Mouse (Mus musculus) kidney, postnatal 0 days (tissue): Measurements from ENCODE around the gene Gm28372. TPM values are rescaled to one million over a fixed set of nuclear protein-coding genes. Genes with fewer than 3 reads are reported as not detected.
A peak's percentile ranks its signal among the peaks of the same experiment; 100 is the strongest.

Experiments
- ATAC-seq: fragments of 200-750 bp; cut with Nextera tagmentation; replicated peaks from 2 replicates; pipeline ENCODE4 v1.8.0; 2017; ENCODE audit warnings: low read depth, moderate number of reproducible peaks, moderate TSS enrichment, moderate library complexity; ENCODE audit not compliant: low FRiP score
- DNase-seq: peaks from one replicate; pipeline ENCODE4 v3.0.0-alpha.2; 2016; ENCODE audit warnings: low spot score
- H3K27ac ChIP-seq: fragments of 300-500 bp; sonication (generic); 2 replicates; pipeline ENCODE4 v1.5.1; 2014; ENCODE audit warnings: mild to moderate bottlenecking
- H3K27me3 ChIP-seq: fragments of 300-500 bp; sonication (generic); 2 replicates; pipeline ENCODE4 v1.6.1; 2014; ENCODE audit warnings: low read length, mixed read lengths; ENCODE audit not compliant: insufficient read depth
- H3K36me3 ChIP-seq: fragments of 300-500 bp; sonication (generic); 2 replicates; pipeline ENCODE4 v1.6.1; 2014; ENCODE audit warnings: low read length, mixed read lengths; ENCODE audit not compliant: insufficient read depth
- H3K4me1 ChIP-seq: fragments of 300-500 bp; sonication (generic); replicated peaks from 2 replicates; pipeline ENCODE4 v1.6.1; 2014; ENCODE audit warnings: antibody characterized with exemption, low read length, mixed read lengths; ENCODE audit not compliant: insufficient read depth
- H3K4me2 ChIP-seq: fragments of 300-500 bp; sonication (generic); 2 replicates; pipeline ENCODE4 v1.6.1; 2014; ENCODE audit warnings: mild to moderate bottlenecking, low read length, moderate library complexity, mixed read lengths
- H3K4me3 ChIP-seq: fragments of 300-500 bp; sonication (generic); replicated peaks from 2 replicates; pipeline ENCODE4 v1.5.1; 2014; ENCODE audit warnings: low read depth, low read length
- H3K9ac ChIP-seq: fragments of 300-500 bp; sonication (generic); 2 replicates; pipeline ENCODE4 v1.6.1; 2014; ENCODE audit warnings: low read depth, low read length
- H3K9me3 ChIP-seq: fragments of 300-500 bp; sonication (generic); replicated peaks from 2 replicates; pipeline ENCODE4 v1.6.1; 2016; ENCODE audit warnings: low read length, inconsistent platforms, mixed read lengths
- CTCF ChIP-seq: IDR thresholded peaks from 2 replicates; pipeline ENCODE4 v1.5.1; 2016; ENCODE audit warnings: antibody characterized with exemption, low read depth, mild to moderate bottlenecking, moderate library complexity
- WGBS: fragments of 180-500 bp; shearing (Covaris S2); extraction: QIAGEN DNeasy Blood & Tissue Kit; methylation state at CpG from one replicate; pipeline ENCODE4 v1.1.7; 2014; 5-methylcytosine and 5-hydroxymethylcytosine counted together
- polyA plus RNA-seq: library from polyadenylated mRNA; unstranded; fragments of >200 nt; fragmentation: Nextera tagmentation; extraction: Ambion mirVana; gene quantifications from 2 replicates; pipeline ENCODE4 v1.2.1, GENCODE M21; 2015

The Gm28372 gene
- polyA plus RNA-seq, 1 experiment from 2014 or later = not detected

DNA sequence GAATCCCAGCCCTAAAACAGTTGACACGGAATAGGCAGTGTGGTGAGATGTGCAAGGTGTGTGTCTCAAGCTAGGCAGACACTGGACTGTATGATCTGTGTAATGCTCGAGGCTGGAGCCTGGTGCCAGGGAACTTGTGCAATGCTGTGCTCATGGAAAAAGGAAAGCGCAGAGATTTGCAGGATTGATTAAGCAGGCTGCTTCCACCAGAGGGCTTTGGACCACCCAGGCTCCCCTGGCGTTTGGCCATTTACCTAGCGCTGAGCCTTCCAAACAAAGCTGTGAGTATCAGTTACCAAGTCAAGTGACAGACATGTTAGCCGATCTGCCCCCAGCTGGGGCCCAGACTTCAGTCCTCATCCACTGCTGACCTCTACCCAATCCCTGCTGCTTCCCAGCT, 3.2 kb downstream of the Gm28372 start:
- Histone ChIP-seq H3K4me1 (no peaks in the 10 kb centered on the region), H3K9me3 (no peaks in the 10 kb centered on the region), H3K9ac (no peak overlapping the region), H3K4me3 (no peak overlapping the region), H3K27me3 (no peaks in the 10 kb centered on the region), H3K4me2 (no peak overlapping the region), H3K36me3 (no peaks in the 10 kb centered on the region), H3K27ac (no peak overlapping the region)
- ATAC-seq (0 out of 2 replicates have a peak, but pooled peaks have one; percentile 41), DNase-seq (peak; percentile 78)
- peak; percentile 49 for TF ChIP-seq CTCF
- WGBS = 8% methylated on average over 6 of the region's 6 CpGs

GRCm38 (mm10) chr2:130411558-130412495, 6.8 kb downstream of the Gm28372 start:
- Histone ChIP-seq H3K36me3 (no peaks in the 10 kb centered on the region), H3K9me3 (no peaks in the 10 kb centered on the region), H3K27ac (no peak overlapping the region), H3K4me2 (no peak overlapping the region), H3K4me3 (no peak overlapping the region), H3K4me1 (no peaks in the 10 kb centered on the region), H3K9ac (no peak overlapping the region), H3K27me3 (no peaks in the 10 kb centered on the region)
- peak; percentile 92 for DNase-seq
- WGBS = 35% methylated on average over 16 of the region's 16 CpGs
- TF ChIP-seq CTCF = peak; percentile 97
- peak; percentile 70; the same call in 1 of the 2 replicates for ATAC-seq

GRCm38 (mm10) chr2:130412775-130413174, 7.7 kb downstream of the Gm28372 start:
- Histone ChIP-seq H3K27me3 (no peaks in the 10 kb centered on the region), H3K9ac (no peak overlapping the region), H3K4me2 (no peak overlapping the region), H3K27ac (no peak overlapping the region), H3K36me3 (no peaks in the 10 kb centered on the region), H3K4me3 (no peak overlapping the region), H3K9me3 (no peaks in the 10 kb centered on the region), H3K4me1 (no peaks in the 10 kb centered on the region)
- ATAC-seq = no peak
- DNase-seq = no peak
- TF ChIP-seq CTCF = no peak
- WGBS = 83% methylated on average over 3 of the region's 3 CpGs

DNA sequence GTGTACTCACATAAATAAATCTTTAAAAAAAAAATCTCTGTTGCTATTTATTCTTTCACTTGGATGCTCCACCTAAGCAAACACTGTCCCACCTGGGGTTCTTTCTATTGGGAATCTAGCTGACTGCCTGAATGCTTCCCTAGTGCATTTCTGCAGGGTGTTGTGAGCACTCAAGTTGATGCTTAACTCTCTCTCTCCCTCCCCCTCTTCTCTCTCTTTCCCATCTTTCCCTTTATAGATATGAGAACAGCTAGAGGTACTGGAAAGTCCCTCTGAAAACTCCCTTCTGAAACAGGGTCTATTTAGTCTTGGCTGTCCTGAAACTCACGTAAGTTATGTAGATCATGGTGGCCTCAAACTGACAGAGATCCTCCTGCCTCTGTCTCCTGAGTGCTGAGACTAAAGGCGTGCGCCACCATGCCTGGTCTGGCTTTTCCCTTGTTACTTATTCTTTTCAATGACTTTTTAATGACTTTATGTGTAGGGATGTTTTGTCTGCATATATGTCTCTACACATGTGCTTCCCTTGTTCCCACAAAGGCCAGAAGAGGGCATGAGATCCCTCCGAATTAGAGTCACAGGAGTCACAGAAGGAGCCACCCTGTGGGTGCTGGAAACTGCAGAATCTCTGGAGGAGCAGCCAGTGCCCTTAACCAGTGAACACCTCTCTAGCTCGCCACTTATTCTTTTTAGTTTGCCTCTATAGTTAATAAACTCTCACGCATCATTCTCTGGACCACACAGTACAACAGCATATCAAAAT, 9.2 kb downstream of the Gm28372 start:
- H3K9ac ChIP-seq = no peak overlapping the region
- ATAC-seq = no peak
- no peak overlapping the region for H3K27ac ChIP-seq
- no peaks in the 10 kb centered on the region for H3K27me3 ChIP-seq
- H3K4me3 ChIP-seq = no peak overlapping the region
- WGBS = 72% methylated on average over 6 of the region's 6 CpGs
- TF ChIP-seq CTCF = peak; percentile 51
- no peak overlapping the region for H3K4me2 ChIP-seq
- H3K36me3 ChIP-seq = 0 out of 2 replicates have a peak, but pooled peaks cover 4% of the 10 kb centered on the region
- no peaks in the 10 kb centered on the region for H3K9me3 ChIP-seq
- DNase-seq = no peak
- H3K4me1 ChIP-seq = no peaks in the 10 kb centered on the region

DNA sequence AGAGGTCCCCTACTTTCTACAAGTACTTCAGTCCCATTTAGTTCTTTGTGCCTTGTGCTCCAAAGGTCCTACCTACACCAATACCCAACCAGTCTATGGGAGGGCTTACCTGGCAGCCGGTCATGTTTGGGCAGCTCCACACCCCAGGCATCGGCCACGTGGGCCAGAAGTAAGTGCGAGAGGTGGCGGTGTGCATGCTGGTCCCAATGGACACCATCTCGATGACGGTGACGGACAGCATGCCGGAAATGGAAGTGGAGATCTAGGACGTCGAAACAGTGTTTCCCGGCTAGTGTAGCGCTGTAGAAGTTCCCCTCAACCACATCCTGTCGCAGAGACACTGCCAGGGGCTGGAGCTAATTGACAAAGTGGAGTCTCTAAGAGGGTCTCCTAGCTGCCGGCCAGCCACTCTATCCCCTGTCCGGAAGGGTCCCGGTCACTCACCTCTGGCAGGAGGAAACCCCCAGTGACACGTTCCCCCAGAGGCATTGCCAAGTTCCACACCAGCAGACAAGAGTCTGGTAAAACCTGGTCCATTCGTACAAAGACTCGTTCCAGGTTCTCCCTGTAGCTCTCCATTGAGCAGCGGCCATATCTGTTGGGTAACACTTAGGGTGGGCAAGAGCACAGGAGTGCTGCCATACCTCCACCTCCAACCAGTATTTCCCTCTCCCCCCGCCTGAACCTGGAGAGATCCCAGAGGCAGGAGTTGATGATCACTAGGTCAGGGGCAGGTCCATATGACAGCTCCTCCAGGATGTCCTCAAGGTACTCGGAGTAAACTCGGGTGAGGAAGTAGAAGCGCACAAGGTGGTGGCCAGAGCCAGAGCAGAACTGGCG, 17.0 kb downstream of the Gm28372 start:
- WGBS = 96% methylated on average over 26 of the region's 26 CpGs

More for the DNA sequence above, 17.0 kb downstream of the Gm28372 start:
- TF ChIP-seq CTCF = no peak
- no peak overlapping the region for H3K4me2 ChIP-seq
- H3K4me1 ChIP-seq = peaks cover 11% of the 10 kb centered on the region
- H3K4me3 ChIP-seq = no peak overlapping the region
- H3K9me3 ChIP-seq = no peaks in the 10 kb centered on the region
- H3K27me3 ChIP-seq = no peaks in the 10 kb centered on the region
- 0 out of 2 replicates have a peak, but pooled peaks cover 4% of the 10 kb centered on the region for H3K36me3 ChIP-seq
- DNase-seq = no peak
- no peak overlapping the region for H3K27ac ChIP-seq
- ATAC-seq = no peak
- no peak overlapping the region for H3K9ac ChIP-seq
